Mouse (Mus musculus): ENCODE measurements around the gene Creb3l4. TPM values are rescaled to one million over a fixed set of nuclear protein-coding genes. Genes with fewer than 3 reads are reported as not detected.

Gene Creb3l4
- polyA plus RNA-seq, 1 experiment from 2014 or later: 6.8 TPM

GRCm38 (mm10) chr3:90245406-90245805, 2.1 kb upstream of the Creb3l4 start:
- Histone ChIP-seq H3K9me3 (ENCODE audit: low read length) (no peaks in the 10 kb centered on the region), H3K27me3 (ENCODE audit: insufficient read depth, low read length) (no peaks in the 10 kb centered on the region), H3K4me3 (ENCODE audit: low read length) (no peak overlapping the region), H3K27ac (ENCODE audit: low read length) (no peak overlapping the region), H3K36me3 (ENCODE audit: insufficient read depth, low read length) (peaks cover 7% of the 10 kb centered on the region; the same call in 1 of the 2 replicates), H3K4me1 (ENCODE audit: insufficient read depth, low read length) (peaks cover 28% of the 10 kb centered on the region), H3K9ac (replicated peaks; ENCODE audit: low read length) (no peak overlapping the region), H3K4me2 (replicated peaks; ENCODE audit: low read depth, low read length) (no peak overlapping the region)
- ATAC-seq (ENCODE audit: low FRiP score, low TSS enrichment): no peak
- WGBS: 59% methylated on average over 2 of the region's 2 CpGs

- no peaks in the 10 kb centered on the region for H3K36me3 ChIP-seq (ENCODE audit: insufficient read depth, low read length)
- no peak overlapping the region for H3K9ac ChIP-seq (replicated peaks; ENCODE audit: low read length)
- 81% methylated on average over 10 of the region's 10 CpGs for WGBS
- 0 out of 2 replicates have a peak, but pooled peaks have one; percentile 15 for ATAC-seq (ENCODE audit: low FRiP score, low TSS enrichment)
- H3K4me2 ChIP-seq (replicated peaks; ENCODE audit: low read depth, low read length): no peak overlapping the region
- H3K4me1 ChIP-seq (ENCODE audit: insufficient read depth, low read length): peaks cover 12% of the 10 kb centered on the region
- no peak overlapping the region for H3K27ac ChIP-seq (ENCODE audit: low read length)
- H3K9me3 ChIP-seq (ENCODE audit: low read length): no peaks in the 10 kb centered on the region
- H3K4me3 ChIP-seq (ENCODE audit: low read length): no peak overlapping the region
- no peaks in the 10 kb centered on the region for H3K27me3 ChIP-seq (ENCODE audit: insufficient read depth, low read length)
These were observed 1.5 kb downstream of the Creb3l4 start for GRCm38 (mm10) chr3:90241669-90242358.

- H3K27ac ChIP-seq (ENCODE audit: low read length): no peak overlapping the region
- H3K4me1 ChIP-seq (ENCODE audit: insufficient read depth, low read length): peaks cover 12% of the 10 kb centered on the region
- H3K9me3 ChIP-seq (ENCODE audit: low read length): no peaks in the 10 kb centered on the region
- ATAC-seq (ENCODE audit: low FRiP score, low TSS enrichment): peak; percentile 59; the same call in 1 of the 2 replicates
- no peak overlapping the region for H3K4me3 ChIP-seq (ENCODE audit: low read length)
- no peak overlapping the region for H3K4me2 ChIP-seq (replicated peaks; ENCODE audit: low read depth, low read length)
- WGBS: 89% methylated on average over 2 of the region's 2 CpGs
- no peaks in the 10 kb centered on the region for H3K27me3 ChIP-seq (ENCODE audit: insufficient read depth, low read length)
- H3K9ac ChIP-seq (replicated peaks; ENCODE audit: low read length): no peak overlapping the region
- H3K36me3 ChIP-seq (ENCODE audit: insufficient read depth, low read length): 0 out of 2 replicates have a peak, but pooled peaks cover 3% of the 10 kb centered on the region
These were observed 2.1 kb downstream of the Creb3l4 start for GRCm38 (mm10) chr3:90241251-90241650.

- H3K9me3 ChIP-seq (ENCODE audit: low read length): no peaks in the 10 kb centered on the region
- peak within 1 kb of the TSS; percentile 90 for H3K9ac ChIP-seq (replicated peaks; ENCODE audit: low read length)
- under 1% methylated on average over 60 of the region's 61 CpGs for WGBS
- peak within 1 kb of the TSS; percentile 81 for H3K4me2 ChIP-seq (replicated peaks; ENCODE audit: low read depth, low read length)
- H3K27me3 ChIP-seq (ENCODE audit: insufficient read depth, low read length): no peaks in the 10 kb centered on the region
- peak within 1 kb of the TSS; percentile 91 for H3K27ac ChIP-seq (ENCODE audit: low read length)
- ATAC-seq (ENCODE audit: low FRiP score, low TSS enrichment): peak; percentile 99
- H3K36me3 ChIP-seq (ENCODE audit: insufficient read depth, low read length): peaks cover 29% of the 10 kb centered on the region
- peaks cover 7% of the 10 kb centered on the region; the same call in 1 of the 2 replicates for H3K4me1 ChIP-seq (ENCODE audit: insufficient read depth, low read length)
- H3K4me3 ChIP-seq (ENCODE audit: low read length): peak within 1 kb of the TSS; percentile 69
These were observed 11.6 kb downstream of the Creb3l4 start, which contains the start of gene Jtb for GRCm38 (mm10) chr3:90231507-90232333. Jtb (plus strand) TSS chr3:90231597.

GRCm38 (mm10) chr3:90231075-90231474, 12.2 kb downstream of the Creb3l4 start:
- no peaks in the 10 kb centered on the region for H3K9me3 ChIP-seq (ENCODE audit: low read length)
- peaks cover 7% of the 10 kb centered on the region; the same call in 1 of the 2 replicates for H3K4me1 ChIP-seq (ENCODE audit: insufficient read depth, low read length)
- H3K4me3 ChIP-seq (ENCODE audit: low read length): peak overlapping the region; percentile 69
- no peaks in the 10 kb centered on the region for H3K27me3 ChIP-seq (ENCODE audit: insufficient read depth, low read length)
- H3K9ac ChIP-seq (replicated peaks; ENCODE audit: low read length): peak overlapping the region; percentile 90
- peak; percentile 9; the same call in 1 of the 2 replicates for ATAC-seq (ENCODE audit: low FRiP score, low TSS enrichment)
- peaks cover 26% of the 10 kb centered on the region for H3K36me3 ChIP-seq (ENCODE audit: insufficient read depth, low read length)
- WGBS: 13% methylated on average over 8 of the region's 8 CpGs
- H3K27ac ChIP-seq (ENCODE audit: low read length): peak overlapping the region; percentile 91
- H3K4me2 ChIP-seq (replicated peaks; ENCODE audit: low read depth, low read length): peak overlapping the region; percentile 81

- H3K4me1 ChIP-seq (ENCODE audit: insufficient read depth, low read length): peaks cover 20% of the 10 kb centered on the region
- H3K9ac ChIP-seq (replicated peaks; ENCODE audit: low read length): no peak overlapping the region
- H3K27ac ChIP-seq (ENCODE audit: low read length): no peak overlapping the region
- no peak for ATAC-seq (ENCODE audit: low FRiP score, low TSS enrichment)
- no peak overlapping the region for H3K4me3 ChIP-seq (ENCODE audit: low read length)
- no peak overlapping the region for H3K4me2 ChIP-seq (replicated peaks; ENCODE audit: low read depth, low read length)
- no peaks in the 10 kb centered on the region for H3K27me3 ChIP-seq (ENCODE audit: insufficient read depth, low read length)
- H3K36me3 ChIP-seq (ENCODE audit: insufficient read depth, low read length): peaks cover 24% of the 10 kb centered on the region
- H3K9me3 ChIP-seq (ENCODE audit: low read length): no peaks in the 10 kb centered on the region
- WGBS: 87% methylated on average over 10 of the region's 10 CpGs
These were observed 19.0 kb downstream of the Creb3l4 start for GRCm38 (mm10) chr3:90224331-90224730.

GRCm38 (mm10) chr3:90222941-90223340, 20.4 kb downstream of the Creb3l4 start:
- peaks cover 24% of the 10 kb centered on the region for H3K36me3 ChIP-seq (ENCODE audit: insufficient read depth, low read length)
- 0 out of 2 replicates have a peak overlapping the region, but pooled peaks have one; percentile 6 for H3K4me2 ChIP-seq (replicated peaks; ENCODE audit: low read depth, low read length)
- no peaks in the 10 kb centered on the region for H3K27me3 ChIP-seq (ENCODE audit: insufficient read depth, low read length)
- no peak overlapping the region for H3K27ac ChIP-seq (ENCODE audit: low read length)
- no peak overlapping the region for H3K9ac ChIP-seq (replicated peaks; ENCODE audit: low read length)
- ATAC-seq (ENCODE audit: low FRiP score, low TSS enrichment): no peak
- H3K9me3 ChIP-seq (ENCODE audit: low read length): no peaks in the 10 kb centered on the region
- peaks cover 20% of the 10 kb centered on the region for H3K4me1 ChIP-seq (ENCODE audit: insufficient read depth, low read length)
- 36% methylated on average over 3 of the region's 3 CpGs for WGBS
- H3K4me3 ChIP-seq (ENCODE audit: low read length): no peak overlapping the region

GRCm38 (mm10) chr3:90222455-90222854, 20.9 kb downstream of the Creb3l4 start:
- Histone ChIP-seq H3K4me1 (ENCODE audit: insufficient read depth, low read length) (peaks cover 20% of the 10 kb centered on the region), H3K4me3 (ENCODE audit: low read length) (no peak overlapping the region), H3K9ac (replicated peaks; ENCODE audit: low read length) (no peak overlapping the region), H3K36me3 (ENCODE audit: insufficient read depth, low read length) (peaks cover 24% of the 10 kb centered on the region), H3K4me2 (replicated peaks; ENCODE audit: low read depth, low read length) (0 out of 2 replicates have a peak overlapping the region, but pooled peaks have one; percentile 6), H3K27me3 (ENCODE audit: insufficient read depth, low read length) (no peaks in the 10 kb centered on the region), H3K9me3 (ENCODE audit: low read length) (no peaks in the 10 kb centered on the region), H3K27ac (ENCODE audit: low read length) (no peak overlapping the region)
- WGBS: 76% methylated on average over 4 of the region's 4 CpGs
- ATAC-seq (ENCODE audit: low FRiP score, low TSS enrichment): no peak

- peak overlapping the region; percentile 71 for H3K9ac ChIP-seq (replicated peaks; ENCODE audit: low read length)
- no peak for ATAC-seq (ENCODE audit: low FRiP score, low TSS enrichment)
- WGBS: 20% methylated on average over 5 of the region's 5 CpGs
- H3K27ac ChIP-seq (ENCODE audit: low read length): peak overlapping the region; percentile 90; the same call in 1 of the 2 replicates
- peak overlapping the region; percentile 55 for H3K4me3 ChIP-seq (ENCODE audit: low read length)
- H3K9me3 ChIP-seq (ENCODE audit: low read length): no peaks in the 10 kb centered on the region
- H3K27me3 ChIP-seq (ENCODE audit: insufficient read depth, low read length): no peaks in the 10 kb centered on the region
- peak overlapping the region; percentile 68 for H3K4me2 ChIP-seq (replicated peaks; ENCODE audit: low read depth, low read length)
- H3K4me1 ChIP-seq (ENCODE audit: insufficient read depth, low read length): peaks cover 20% of the 10 kb centered on the region
- peaks cover 23% of the 10 kb centered on the region for H3K36me3 ChIP-seq (ENCODE audit: insufficient read depth, low read length)
These were observed 22.2 kb downstream of the Creb3l4 start for GRCm38 (mm10) chr3:90221123-90221522.
